Mouse (Mus musculus) heart, embryonic 15.5 days (tissue): ENCODE results near the gene Ppat. TPM values are rescaled to one million over a fixed set of nuclear protein-coding genes. Genes with fewer than 3 reads are reported as not detected.

ENCODE experiments used
- ATAC-seq: fragments of 200-750 bp; cut with Nextera tagmentation; replicated peaks from 2 replicates; pipeline ENCODE4 v1.8.0; 2017; ENCODE audit warnings: low read depth, moderate TSS enrichment; ENCODE audit not compliant: insufficient number of reproducible peaks, insufficient read depth, low FRiP score
- H3K27ac ChIP-seq: fragments of 300-500 bp; sonication (generic); 2 replicates; pipeline ENCODE4 v1.5.1; 2015; ENCODE audit warnings: mild to moderate bottlenecking, inconsistent platforms
- H3K27me3 ChIP-seq: fragments of 300-500 bp; sonication (generic); 2 replicates; pipeline ENCODE4 v1.6.1; 2015; ENCODE audit warnings: inconsistent platforms
- H3K36me3 ChIP-seq: fragments of 300-500 bp; sonication (generic); 2 replicates; pipeline ENCODE4 v1.6.1; 2015; ENCODE audit warnings: mild to moderate bottlenecking, inconsistent platforms
- H3K4me1 ChIP-seq: fragments of 300-500 bp; sonication (generic); replicated peaks from 2 replicates; pipeline ENCODE4 v1.6.1; 2015; ENCODE audit warnings: inconsistent platforms
- H3K4me2 ChIP-seq: fragments of 300-500 bp; sonication (generic); 2 replicates; pipeline ENCODE4 v1.6.1; 2015; ENCODE audit warnings: inconsistent platforms, mild to moderate bottlenecking, moderate library complexity
- H3K4me3 ChIP-seq: fragments of 300-500 bp; sonication (generic); 2 replicates; pipeline ENCODE4 v1.5.1; 2015; ENCODE audit warnings: mild to moderate bottlenecking, inconsistent platforms
- H3K9ac ChIP-seq: fragments of 300-500 bp; sonication (generic); 2 replicates; pipeline ENCODE4 v1.6.1; 2015; ENCODE audit warnings: mild to moderate bottlenecking, inconsistent platforms
- H3K9me3 ChIP-seq: fragments of 300-500 bp; sonication (generic); replicated peaks from 2 replicates; pipeline ENCODE4 v1.6.1; 2016; ENCODE audit warnings: inconsistent platforms
- WGBS: fragments of 180-500 bp; shearing (Covaris S2); methylation state at CpG from one replicate; pipeline ENCODE4 v1.1.7; 2015; ENCODE audit warnings: mixed read lengths; 5-methylcytosine and 5-hydroxymethylcytosine counted together
- polyA plus RNA-seq: library from polyadenylated mRNA; unstranded; fragments of >200 nt; fragmentation: Nextera tagmentation; extraction: Ambion mirVana; gene quantifications from 2 replicates; pipeline ENCODE4 v1.2.1, GENCODE M21; 2015

Gene Ppat
- polyA plus RNA-seq, 1 experiment from 2014 or later = 18.4 TPM

DNA sequence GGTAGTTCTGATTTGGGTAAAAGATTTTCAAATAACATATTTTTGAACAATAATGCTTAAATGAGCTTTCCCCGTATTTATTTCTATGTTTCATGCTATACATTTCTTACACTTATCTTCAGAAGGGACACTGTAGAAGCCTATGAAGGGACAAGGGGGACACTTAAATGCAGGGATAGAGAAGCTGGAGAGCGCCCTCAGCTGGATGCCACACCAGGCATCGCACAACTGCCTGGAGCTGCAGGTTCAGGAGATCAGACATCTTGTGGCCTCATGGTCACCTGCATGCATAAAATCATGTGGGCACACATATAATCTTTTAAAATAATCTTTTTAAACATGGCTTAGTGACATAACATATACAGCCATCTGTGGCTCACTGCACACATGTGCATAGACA is 13.3 kb upstream of the Ppat start:
- H3K36me3 ChIP-seq = peaks cover 81% of the 10 kb centered on the region
- 90% methylated on average over 3 of the region's 3 CpGs for WGBS

DNA sequence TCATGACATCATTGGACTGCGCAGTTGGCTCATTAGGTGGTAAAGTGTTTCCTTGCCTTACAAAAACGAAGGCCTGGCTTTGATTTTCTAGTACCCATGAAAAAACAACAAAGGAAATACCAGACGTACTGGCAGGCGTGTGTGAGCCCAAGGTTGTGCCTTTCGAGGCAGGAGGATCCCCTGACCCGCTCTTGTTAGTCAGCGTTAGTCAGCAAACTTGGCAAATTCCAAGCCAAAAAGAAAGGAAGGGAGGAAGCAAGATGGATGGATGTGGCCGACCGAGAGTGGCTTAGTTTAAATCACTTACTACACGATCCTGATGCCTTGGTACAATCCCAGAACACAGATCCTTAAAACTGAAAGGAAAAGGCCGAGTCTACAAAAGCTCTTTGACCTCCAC is 11.2 kb upstream of the Ppat start:
- H3K9ac ChIP-seq = no peak overlapping the region
- H3K4me1 ChIP-seq = no peaks in the 10 kb centered on the region
- no peak overlapping the region for H3K4me3 ChIP-seq
- 77% methylated on average over 11 of the region's 11 CpGs for WGBS
- H3K36me3 ChIP-seq = peaks cover 82% of the 10 kb centered on the region
- no peak for ATAC-seq
- H3K27ac ChIP-seq = no peak overlapping the region
- H3K9me3 ChIP-seq = no peaks in the 10 kb centered on the region
- H3K4me2 ChIP-seq = no peak overlapping the region
- no peaks in the 10 kb centered on the region for H3K27me3 ChIP-seq

More for the DNA sequence above, 13.3 kb upstream of the Ppat start:
- no peak for ATAC-seq
- Histone ChIP-seq H3K9me3 (no peaks in the 10 kb centered on the region), H3K27ac (no peak overlapping the region), H3K4me3 (no peak overlapping the region), H3K9ac (no peak overlapping the region), H3K27me3 (no peaks in the 10 kb centered on the region), H3K4me2 (no peak overlapping the region), H3K4me1 (no peaks in the 10 kb centered on the region)

DNA sequence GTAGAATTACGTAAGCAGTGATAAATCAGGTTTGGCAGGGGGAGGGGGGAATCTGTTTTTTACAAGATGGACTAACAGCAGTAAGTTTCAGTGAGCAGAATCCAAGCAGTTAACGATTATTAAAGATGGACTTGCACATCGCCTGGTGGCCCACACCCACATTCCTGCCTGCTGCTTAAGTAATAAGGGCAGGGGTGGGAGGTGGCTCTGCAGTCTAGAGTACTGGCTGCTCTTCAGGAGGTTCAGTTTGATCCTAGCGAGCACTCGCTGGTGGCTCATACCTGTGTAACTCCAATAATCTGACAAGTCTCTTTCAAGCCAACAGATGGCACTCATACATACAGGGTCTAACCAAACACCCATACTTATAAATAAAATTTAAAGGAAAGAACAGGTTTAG is 8.2 kb upstream of the Ppat start:
- no peak overlapping the region for H3K27ac ChIP-seq
- H3K4me1 ChIP-seq = peaks cover 3% of the 10 kb centered on the region; the same call in 1 of the 2 replicates
- no peak overlapping the region for H3K4me2 ChIP-seq
- H3K27me3 ChIP-seq = no peaks in the 10 kb centered on the region
- H3K4me3 ChIP-seq = no peak overlapping the region
- ATAC-seq = no peak
- H3K36me3 ChIP-seq = peaks cover 81% of the 10 kb centered on the region
- no peaks in the 10 kb centered on the region for H3K9me3 ChIP-seq
- no peak overlapping the region for H3K9ac ChIP-seq
- 89% methylated on average over 5 of the region's 5 CpGs for WGBS

DNA sequence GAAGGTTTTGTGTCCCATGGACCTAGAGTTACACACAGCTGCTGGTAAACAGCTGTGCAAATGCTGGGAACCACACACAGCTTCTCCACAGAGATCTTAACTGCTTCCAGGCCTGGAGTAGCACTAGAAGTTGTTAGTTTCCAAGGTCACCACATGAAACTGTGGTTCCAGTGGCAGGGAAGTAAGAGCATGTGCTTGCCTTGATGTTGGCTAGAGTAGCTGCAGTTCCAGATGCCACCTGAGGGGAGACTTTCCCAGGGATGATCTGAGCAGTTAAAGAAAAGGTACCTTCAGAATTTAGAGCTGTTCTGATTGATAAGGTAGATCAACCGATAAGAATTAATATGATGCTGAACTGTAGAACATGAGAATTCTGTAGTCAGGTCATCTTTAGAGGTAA is 6.6 kb upstream of the Ppat start:
- Histone ChIP-seq H3K9ac (no peak overlapping the region), H3K27ac (no peak overlapping the region), H3K4me3 (no peak overlapping the region), H3K9me3 (no peaks in the 10 kb centered on the region), H3K27me3 (no peaks in the 10 kb centered on the region), H3K36me3 (peaks cover 65% of the 10 kb centered on the region), H3K4me1 (peaks cover 16% of the 10 kb centered on the region), H3K4me2 (no peak overlapping the region)
- whole genome bisulfite sequencing = 98% methylated on average over 1 of the region's 1 CpGs
- ATAC-seq = no peak

DNA sequence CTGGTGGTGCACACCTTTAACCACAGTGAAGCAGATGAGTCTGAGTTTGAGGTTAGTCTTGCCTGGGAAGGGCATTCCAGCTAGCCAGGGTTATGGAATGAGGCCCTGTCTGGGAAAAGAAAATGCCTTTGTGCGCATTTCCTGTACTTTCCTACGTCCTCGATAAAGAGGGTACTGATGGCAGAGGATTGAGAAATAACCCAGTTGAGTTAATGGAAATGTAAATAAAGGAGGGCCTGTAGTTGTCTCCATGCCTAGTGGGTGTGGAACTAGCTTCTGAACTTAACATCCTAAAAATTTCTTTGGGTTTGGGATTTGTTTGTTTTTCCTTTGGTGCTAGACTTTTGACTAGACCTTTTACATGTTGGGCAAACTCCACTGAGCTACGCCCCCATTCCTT is 4.1 kb upstream of the Ppat start:
- peaks cover 42% of the 10 kb centered on the region for H3K36me3 ChIP-seq
- ATAC-seq = no peak
- H3K9me3 ChIP-seq = no peaks in the 10 kb centered on the region
- no peak overlapping the region for H3K9ac ChIP-seq
- no peak overlapping the region for H3K27ac ChIP-seq
- no peak overlapping the region for H3K4me3 ChIP-seq
- WGBS = 68% methylated on average over 4 of the region's 4 CpGs
- H3K27me3 ChIP-seq = no peaks in the 10 kb centered on the region
- no peak overlapping the region for H3K4me2 ChIP-seq
- peaks cover 24% of the 10 kb centered on the region for H3K4me1 ChIP-seq

DNA sequence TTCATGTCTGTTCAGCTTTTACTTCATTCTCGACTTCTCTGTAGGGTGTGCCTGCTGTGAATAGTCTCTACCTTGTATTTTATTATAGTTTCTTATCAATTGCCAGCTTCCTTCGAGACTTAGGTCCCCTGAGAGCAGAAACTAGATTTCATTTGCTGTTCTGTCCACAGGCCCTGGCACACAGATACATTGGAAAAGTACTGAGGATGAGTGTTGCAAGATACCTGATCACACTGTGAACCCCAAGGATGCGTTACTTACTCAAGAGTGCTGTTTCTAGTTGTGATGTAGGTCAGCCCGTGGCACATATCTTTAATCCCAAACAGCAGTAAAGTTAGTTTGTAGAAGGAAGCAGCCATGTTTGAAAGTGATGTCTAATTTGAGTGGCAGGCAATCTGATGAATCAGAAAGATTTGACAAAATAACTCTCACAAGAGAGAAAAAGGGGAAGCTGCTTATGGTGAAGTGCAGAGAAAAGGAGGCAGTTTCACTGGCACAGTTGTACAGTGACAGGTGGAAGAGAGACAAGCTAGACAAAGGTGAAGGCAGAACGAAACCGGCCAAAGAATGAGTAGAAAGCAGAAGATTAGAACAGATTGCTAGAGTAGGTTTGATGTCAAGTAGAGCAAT is 3.0 kb upstream of the Ppat start:
- 73% methylated on average over 6 of the region's 6 CpGs for WGBS
- no peak overlapping the region for H3K4me2 ChIP-seq
- H3K4me1 ChIP-seq = peaks cover 31% of the 10 kb centered on the region
- H3K9ac ChIP-seq = no peak overlapping the region
- no peaks in the 10 kb centered on the region for H3K27me3 ChIP-seq
- peaks cover 33% of the 10 kb centered on the region for H3K36me3 ChIP-seq
- no peak overlapping the region for H3K4me3 ChIP-seq
- no peaks in the 10 kb centered on the region for H3K9me3 ChIP-seq
- ATAC-seq = no peak
- H3K27ac ChIP-seq = 0 out of 2 replicates have a peak overlapping the region, but pooled peaks have one; percentile 3

DNA sequence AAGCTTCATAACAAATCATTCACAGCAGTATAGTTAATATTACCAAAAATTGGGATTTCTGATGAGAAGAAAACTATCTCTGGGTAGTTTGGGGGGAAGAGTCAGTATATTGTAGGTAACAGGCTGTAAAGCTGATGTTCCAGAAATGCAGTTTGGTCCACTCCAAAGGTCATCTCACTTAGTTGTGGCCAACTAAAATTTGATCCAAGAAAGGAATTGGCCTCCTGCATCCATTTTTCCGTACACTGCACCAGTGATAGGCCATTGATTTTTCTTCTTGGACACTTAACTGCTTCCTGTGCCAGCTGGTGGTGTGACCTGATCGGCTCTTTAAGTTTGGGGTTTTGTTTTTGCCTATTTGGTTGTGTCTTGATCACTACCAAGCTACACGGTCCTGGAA is 2.4 kb upstream of the Ppat start:
- H3K27ac ChIP-seq = no peak overlapping the region
- no peak for ATAC-seq
- peaks cover 33% of the 10 kb centered on the region for H3K4me1 ChIP-seq
- H3K9ac ChIP-seq = no peak overlapping the region
- no peak overlapping the region for H3K4me2 ChIP-seq
- no peaks in the 10 kb centered on the region for H3K9me3 ChIP-seq
- H3K4me3 ChIP-seq = no peak overlapping the region
- WGBS = 67% methylated on average over 3 of the region's 3 CpGs
- no peaks in the 10 kb centered on the region for H3K27me3 ChIP-seq
- H3K36me3 ChIP-seq = peaks cover 28% of the 10 kb centered on the region

DNA sequence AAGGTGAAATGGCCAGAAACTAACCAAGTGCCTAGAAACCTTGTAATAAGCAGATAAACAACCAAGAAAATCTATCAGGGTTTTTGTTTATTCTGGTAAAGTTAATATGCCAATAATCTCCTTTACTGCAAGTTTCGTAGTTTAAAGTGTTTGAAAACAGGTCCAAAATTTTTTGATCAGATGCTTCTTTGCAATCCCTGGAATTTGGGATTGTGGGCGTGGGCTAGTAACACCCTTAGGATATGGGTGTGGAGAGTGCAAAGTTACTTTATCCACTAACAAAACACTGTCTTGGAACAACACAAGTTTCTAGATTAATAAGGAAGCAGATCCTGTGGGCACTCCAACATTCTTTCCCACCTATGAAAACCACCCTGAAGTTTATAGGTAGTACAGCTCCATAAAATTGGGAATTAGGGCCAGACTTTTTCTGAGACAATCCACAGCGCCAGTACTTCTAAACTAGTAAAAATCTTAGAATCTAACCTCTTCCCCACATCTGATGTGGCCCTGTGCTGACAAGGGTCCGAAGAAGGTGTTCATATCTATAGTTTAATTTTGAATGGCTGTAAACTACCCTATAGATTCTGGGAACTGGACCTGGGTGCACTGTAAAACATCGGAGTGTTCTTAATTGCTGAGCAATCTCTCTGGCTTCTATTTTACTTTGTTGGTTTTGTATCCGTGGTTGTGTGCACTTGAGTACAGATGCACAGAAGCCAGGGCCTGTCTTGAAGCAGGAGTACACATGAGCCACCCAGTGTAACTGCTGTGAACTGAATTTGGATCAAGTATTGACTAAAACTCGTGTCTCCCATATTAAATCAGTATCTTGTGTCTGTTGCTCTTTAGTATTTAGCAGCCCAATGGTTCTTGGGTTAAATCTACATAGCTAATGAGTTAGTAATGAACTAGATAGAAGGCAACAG is 998 bp upstream of the Ppat start:
- Histone ChIP-seq H3K9me3 (no peaks in the 10 kb centered on the region), H3K9ac (peak overlapping the region; percentile 84), H3K4me3 (peak overlapping the region; percentile 93), H3K27me3 (no peaks in the 10 kb centered on the region), H3K27ac (peak overlapping the region; percentile 95), H3K4me1 (peaks cover 43% of the 10 kb centered on the region), H3K36me3 (peaks cover 14% of the 10 kb centered on the region), H3K4me2 (peak overlapping the region; percentile 93)
- ATAC-seq = no peak
- WGBS = 11% methylated on average over 7 of the region's 7 CpGs

DNA sequence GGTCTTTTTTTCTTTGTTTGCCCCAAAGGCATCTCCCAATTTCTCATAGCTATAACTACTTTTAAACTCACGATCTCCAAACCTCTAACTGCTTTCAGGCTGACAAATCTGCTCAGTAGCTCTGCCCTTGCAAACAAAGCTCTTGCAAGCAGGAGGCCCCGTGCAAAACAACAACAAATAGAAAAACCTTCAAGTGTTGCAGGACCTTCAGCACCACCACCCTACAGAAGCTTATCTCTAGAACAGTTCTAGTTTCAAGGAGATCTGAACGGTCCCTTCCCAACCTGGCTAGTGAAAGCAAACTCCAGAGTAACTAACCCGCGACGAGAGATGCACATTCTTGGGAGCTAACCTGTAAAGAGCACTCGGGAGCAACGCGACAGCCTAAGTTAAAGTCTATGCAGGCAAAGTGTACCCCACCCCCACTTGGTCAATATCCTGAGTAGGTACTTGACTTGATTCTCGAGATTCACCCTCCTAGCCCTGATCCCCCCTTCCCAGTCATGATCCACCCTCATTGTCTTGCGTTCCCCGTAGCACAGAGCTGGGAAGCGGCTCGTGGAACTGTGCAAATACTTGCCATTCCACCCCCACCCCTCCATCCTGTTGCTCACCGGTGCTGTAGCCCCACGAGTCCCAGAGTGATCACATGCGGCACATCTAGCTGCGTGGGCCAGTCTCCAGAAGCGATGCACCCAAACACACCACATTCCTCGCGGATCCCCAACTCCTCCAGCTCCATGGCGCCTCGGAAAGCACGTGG is 854 bp downstream of the Ppat start:
- no peaks in the 10 kb centered on the region for H3K27me3 ChIP-seq
- H3K36me3 ChIP-seq = no peaks in the 10 kb centered on the region
- peak overlapping the region; percentile 95 for H3K27ac ChIP-seq
- H3K4me2 ChIP-seq = peak overlapping the region; percentile 93
- H3K9me3 ChIP-seq = no peaks in the 10 kb centered on the region
- WGBS = under 1% methylated on average over 24 of the region's 24 CpGs
- peak overlapping the region; percentile 59 for H3K9ac ChIP-seq
- ATAC-seq = no peak
- H3K4me3 ChIP-seq = peak overlapping the region; percentile 93
- peaks cover 61% of the 10 kb centered on the region for H3K4me1 ChIP-seq

DNA sequence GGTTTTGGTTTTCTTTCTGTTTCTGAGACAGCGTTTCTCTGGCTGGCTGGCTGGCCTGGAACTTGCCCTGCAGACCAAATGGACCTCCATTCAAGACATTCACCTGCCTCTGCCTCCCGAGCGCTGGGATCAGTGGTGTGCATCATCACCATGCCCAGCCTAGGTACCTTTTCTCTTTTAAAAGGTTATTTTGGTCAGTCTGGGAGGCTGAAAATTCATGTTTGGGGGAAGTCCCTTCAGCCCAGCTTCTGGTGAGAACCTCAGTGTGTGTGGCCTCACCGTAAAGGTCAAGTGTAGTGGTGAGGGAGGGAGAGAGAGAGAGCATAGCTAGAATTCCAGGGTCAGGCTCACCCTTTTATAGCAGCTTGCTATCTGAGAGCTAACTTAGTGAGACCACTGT is 3.6 kb downstream of the Ppat start:
- H3K4me1 ChIP-seq = peaks cover 46% of the 10 kb centered on the region
- no peak overlapping the region for H3K9ac ChIP-seq
- H3K9me3 ChIP-seq = no peaks in the 10 kb centered on the region

DNA sequence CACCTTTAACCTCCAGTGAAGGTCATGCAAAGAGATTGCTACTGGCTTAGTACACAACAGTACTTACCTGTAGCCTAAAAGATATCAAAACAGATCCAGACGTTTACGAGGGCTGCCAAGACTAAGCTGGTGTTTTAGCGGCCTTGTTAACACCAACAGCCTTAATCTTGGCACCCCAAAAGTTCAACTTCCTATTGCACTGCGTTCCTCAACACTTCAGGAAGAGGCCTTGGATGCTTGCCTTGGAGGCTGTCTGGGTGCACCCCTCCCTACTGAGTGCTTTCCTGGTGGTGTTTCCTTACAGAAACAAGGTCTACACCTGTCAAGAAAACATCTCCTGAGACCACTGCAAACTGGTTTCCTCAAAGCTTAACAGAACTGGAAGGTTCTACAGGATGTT is 4.2 kb downstream of the Ppat start:
- 47% methylated on average over 4 of the region's 4 CpGs for WGBS
- Histone ChIP-seq H3K4me1 (peaks cover 40% of the 10 kb centered on the region), H3K9me3 (no peaks in the 10 kb centered on the region), H3K27ac (peak overlapping the region; percentile 48), H3K36me3 (no peaks in the 10 kb centered on the region), H3K4me3 (no peak overlapping the region), H3K9ac (no peak overlapping the region), H3K27me3 (no peaks in the 10 kb centered on the region), H3K4me2 (no peak overlapping the region)
- ATAC-seq = no peak

More for the DNA sequence above, 3.6 kb downstream of the Ppat start:
- H3K4me3 ChIP-seq = no peak overlapping the region; the same call in 1 of the 2 replicates
- H3K36me3 ChIP-seq = no peaks in the 10 kb centered on the region
- peak overlapping the region; percentile 23 for H3K4me2 ChIP-seq
- WGBS = 68% methylated on average over 4 of the region's 4 CpGs
- no peak for ATAC-seq
- peak overlapping the region; percentile 48 for H3K27ac ChIP-seq
- no peaks in the 10 kb centered on the region for H3K27me3 ChIP-seq
